Mouse (Mus musculus): ENCODE measurements around the gene Hmcn2. TPM values are rescaled to one million over a fixed set of nuclear protein-coding genes. Genes with fewer than 3 reads are reported as not detected.

Gene Hmcn2
- polyA plus RNA-seq, 1 experiment from 2014 or later: 0.22 TPM

DNA sequence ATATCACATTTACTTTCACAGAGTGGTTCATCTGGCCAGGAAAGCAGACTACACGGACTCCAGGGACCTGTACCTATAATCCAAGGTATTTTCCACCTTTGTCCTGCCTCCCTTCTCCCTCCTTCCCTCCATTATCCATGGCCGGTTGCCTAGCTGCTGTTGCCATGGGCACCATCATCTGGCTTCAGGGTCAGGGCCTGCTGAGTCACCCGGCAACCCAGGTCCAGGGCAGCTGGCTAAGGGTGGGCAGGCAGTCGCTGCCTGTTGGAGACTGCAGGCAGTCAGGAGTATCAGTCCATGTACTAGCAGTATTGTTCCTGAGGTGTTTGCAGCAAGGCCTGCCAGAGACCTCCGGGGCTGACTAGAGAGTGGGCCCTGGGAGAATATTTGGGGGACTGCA is 160.5 kb downstream of the Hmcn2 start:
- Histone ChIP-seq H3K9me3 (replicated peaks) (no peaks in the 10 kb centered on the region), H3K4me2 (no peak overlapping the region), H3K36me3 (no peaks in the 10 kb centered on the region), H3K4me3 (replicated peaks) (no peak overlapping the region), H3K9ac (no peak overlapping the region), H3K4me1 (peaks cover 21% of the 10 kb centered on the region), H3K27ac (no peak overlapping the region), H3K27me3 (peaks cover 20% of the 10 kb centered on the region)
- no peak for ATAC-seq (replicated peaks; ENCODE audit: low FRiP score)
- 76% methylated on average over 5 of the region's 5 CpGs for WGBS

DNA sequence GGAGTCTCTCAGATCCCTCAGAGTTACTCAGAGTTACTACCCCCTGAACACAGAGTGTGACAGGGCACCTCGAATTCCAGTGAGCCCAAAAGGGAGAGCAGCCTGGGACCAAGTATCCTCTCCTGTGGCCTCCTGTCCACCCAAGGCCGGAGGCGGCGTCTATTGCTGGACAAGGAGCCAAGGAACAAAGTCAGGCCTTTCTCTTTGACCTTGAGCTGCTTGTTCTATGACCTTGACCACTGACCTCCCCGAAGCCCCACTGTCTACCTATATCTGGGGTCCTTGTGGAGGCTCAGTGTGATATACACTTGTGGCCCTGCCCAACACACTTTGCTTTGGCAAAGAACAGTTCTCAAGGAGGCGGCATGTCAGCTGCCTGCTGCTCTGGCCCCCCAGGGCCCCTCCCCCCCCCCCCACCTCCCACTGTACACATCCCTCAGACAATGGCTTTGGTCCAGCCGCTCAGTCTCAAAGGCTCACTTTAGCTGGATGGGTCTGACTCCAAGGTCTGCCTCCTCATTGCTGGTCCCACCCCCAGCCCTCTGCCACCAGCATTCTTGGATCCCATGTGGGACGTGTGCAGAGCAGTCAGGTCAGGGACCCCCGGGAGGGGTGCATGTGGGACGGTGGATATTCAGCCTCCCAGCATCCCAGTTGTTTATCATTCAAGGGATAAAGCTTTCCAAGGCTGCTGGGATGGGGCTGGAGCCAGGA is 162.0 kb downstream of the Hmcn2 start:
- 59% methylated on average over 10 of the region's 10 CpGs for WGBS
- ATAC-seq (replicated peaks; ENCODE audit: low FRiP score): no peak
- H3K9ac ChIP-seq: no peak overlapping the region
- no peak overlapping the region for H3K4me3 ChIP-seq (replicated peaks)
- no peaks in the 10 kb centered on the region for H3K9me3 ChIP-seq (replicated peaks)
- H3K27ac ChIP-seq: no peak overlapping the region
- no peak overlapping the region for H3K4me2 ChIP-seq
- peaks cover 6% of the 10 kb centered on the region; the same call in 1 of the 2 replicates for H3K4me1 ChIP-seq
- H3K27me3 ChIP-seq: peaks cover 13% of the 10 kb centered on the region
- no peaks in the 10 kb centered on the region for H3K36me3 ChIP-seq

DNA sequence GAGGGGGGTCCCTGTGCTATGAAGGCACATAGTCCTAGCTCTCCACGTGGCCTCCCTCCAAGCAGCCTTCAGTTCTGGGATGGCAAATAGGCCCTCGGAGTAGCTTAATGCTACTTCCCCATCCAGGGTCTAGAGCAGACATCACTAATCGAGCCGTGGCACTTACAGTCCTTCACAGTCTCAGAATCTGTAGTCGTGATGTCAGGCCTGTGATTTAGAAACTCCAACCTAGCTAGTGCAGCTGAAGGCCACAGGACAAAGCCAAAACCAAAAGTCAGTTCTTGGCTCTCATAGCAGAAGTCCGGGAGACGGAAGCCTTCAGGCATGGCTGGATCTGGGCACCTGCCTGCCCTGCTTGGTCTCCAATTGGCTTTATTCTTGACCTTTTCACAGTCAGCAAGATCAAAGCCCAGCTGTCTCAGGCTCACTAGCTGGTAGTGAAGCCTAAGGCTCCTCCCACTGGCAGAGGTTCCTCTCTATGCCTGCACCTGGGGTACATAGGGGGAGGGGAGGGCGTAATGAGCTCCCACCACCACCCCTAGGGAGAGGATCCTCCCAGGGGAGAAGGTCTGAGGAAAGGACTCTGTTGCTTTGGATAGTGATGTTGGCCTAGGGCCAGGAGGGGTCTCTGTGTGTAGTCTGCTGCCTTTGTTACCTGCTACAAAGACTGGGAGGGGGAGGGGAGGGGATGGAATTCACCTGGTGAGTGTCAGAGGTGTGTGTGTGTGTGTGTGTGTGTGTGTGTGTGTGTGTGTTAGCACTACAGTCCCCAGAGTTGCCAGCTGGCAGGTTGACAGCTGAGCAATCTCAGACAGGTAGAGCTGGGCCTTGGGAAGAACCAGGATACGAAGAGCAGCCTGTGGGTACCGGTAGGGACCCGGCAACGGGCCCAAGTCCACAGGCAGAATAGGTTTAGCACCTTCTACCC is 163.3 kb downstream of the Hmcn2 start:
- peaks cover 14% of the 10 kb centered on the region for H3K27me3 ChIP-seq
- H3K4me1 ChIP-seq: no peaks in the 10 kb centered on the region
- H3K4me2 ChIP-seq: no peak overlapping the region
- no peak for ATAC-seq (replicated peaks; ENCODE audit: low FRiP score)
- no peaks in the 10 kb centered on the region for H3K9me3 ChIP-seq (replicated peaks)
- no peaks in the 10 kb centered on the region for H3K36me3 ChIP-seq
- WGBS: 80% methylated on average over 12 of the region's 12 CpGs
- H3K9ac ChIP-seq: no peak overlapping the region
- no peak overlapping the region for H3K27ac ChIP-seq
- no peak overlapping the region for H3K4me3 ChIP-seq (replicated peaks)

DNA sequence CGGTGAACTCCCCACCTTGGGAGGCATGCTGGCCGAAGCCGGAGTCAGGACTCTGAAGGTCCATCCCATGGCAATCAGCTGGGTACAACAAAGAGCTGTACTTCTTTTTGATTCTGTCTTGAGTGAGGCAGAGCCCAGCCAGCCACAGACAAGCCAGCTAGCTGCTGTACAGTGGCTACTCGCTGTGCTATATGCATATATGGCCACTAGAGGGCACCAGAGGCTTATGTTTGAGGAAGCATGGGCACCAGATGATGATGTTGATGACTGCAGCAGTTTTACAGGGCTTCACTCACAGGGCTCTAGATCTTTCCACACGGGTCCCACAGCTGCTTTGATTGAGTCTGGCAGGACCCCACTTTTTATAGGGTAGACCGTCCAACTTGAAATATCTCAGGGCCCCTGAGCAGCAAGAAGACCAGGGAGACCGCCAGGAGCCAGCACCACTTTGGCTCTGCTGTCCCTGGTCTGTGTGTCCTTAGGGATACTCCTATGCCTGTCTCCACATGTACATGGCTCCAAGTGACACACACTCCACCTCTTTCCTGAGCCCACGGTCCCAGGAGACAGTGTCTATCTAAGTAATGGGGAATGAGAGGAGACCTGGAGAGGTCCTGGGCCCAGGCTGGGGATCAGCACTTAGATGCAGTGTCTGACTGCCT is 168.8 kb downstream of the Hmcn2 start:
- peaks cover 34% of the 10 kb centered on the region for H3K27me3 ChIP-seq
- no peak overlapping the region for H3K27ac ChIP-seq
- no peaks in the 10 kb centered on the region for H3K4me1 ChIP-seq
- no peaks in the 10 kb centered on the region for H3K9me3 ChIP-seq (replicated peaks)
- no peak overlapping the region for H3K4me3 ChIP-seq (replicated peaks)
- no peaks in the 10 kb centered on the region for H3K36me3 ChIP-seq
- 29% methylated on average over 8 of the region's 8 CpGs for WGBS
- ATAC-seq (replicated peaks; ENCODE audit: low FRiP score): peak; percentile 57
- no peak overlapping the region for H3K9ac ChIP-seq
- H3K4me2 ChIP-seq: 0 out of 2 replicates have a peak overlapping the region, but pooled peaks have one; percentile 14

DNA sequence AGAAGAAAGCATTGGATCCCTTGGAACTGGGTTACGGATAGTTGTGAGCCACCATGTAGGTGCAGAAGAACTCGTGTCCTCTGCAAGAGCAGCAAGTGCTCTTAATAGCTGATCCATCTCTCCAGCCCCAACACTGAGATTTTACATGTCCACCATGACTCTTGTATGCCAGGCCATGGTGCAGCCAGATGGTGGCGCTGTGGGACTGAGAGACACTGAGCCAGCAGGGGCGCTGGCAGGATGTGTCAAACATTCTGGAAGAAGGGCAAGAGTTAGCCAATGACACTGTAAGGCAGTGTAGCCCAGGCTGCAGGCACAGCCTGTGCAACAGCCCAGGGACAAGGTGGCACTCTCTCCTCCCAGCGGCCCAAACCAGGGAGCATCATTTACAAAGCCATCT is 170.0 kb downstream of the Hmcn2 start:
- H3K36me3 ChIP-seq: no peaks in the 10 kb centered on the region
- H3K4me2 ChIP-seq: no peak overlapping the region
- H3K27me3 ChIP-seq: peaks cover 35% of the 10 kb centered on the region
- 21% methylated on average over 5 of the region's 5 CpGs for WGBS
- H3K9ac ChIP-seq: no peak overlapping the region
- H3K27ac ChIP-seq: no peak overlapping the region
- no peak for ATAC-seq (replicated peaks; ENCODE audit: low FRiP score)
- no peaks in the 10 kb centered on the region for H3K9me3 ChIP-seq (replicated peaks)
- no peaks in the 10 kb centered on the region for H3K4me1 ChIP-seq
- no peak overlapping the region for H3K4me3 ChIP-seq (replicated peaks)

DNA sequence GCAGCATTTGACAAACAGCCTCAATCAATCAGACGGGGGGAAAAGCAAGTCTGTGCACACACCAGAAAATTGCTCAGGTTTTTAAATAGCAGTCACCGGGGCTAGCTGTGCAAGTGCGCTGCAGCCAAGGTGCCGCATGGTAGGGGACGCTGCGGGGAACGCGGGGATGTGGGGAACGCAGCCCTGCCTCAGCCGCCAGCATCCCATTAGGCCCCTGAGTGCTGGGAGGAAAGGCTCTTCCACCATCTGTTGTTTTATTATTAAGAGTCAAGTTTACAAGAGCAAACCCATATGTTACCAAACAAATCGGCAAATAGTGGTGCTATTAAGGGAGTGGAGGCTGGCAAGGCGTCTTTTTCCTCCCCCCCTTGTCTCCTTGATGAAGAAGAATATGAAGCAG is 175.0 kb downstream of the Hmcn2 start:
- Histone ChIP-seq H3K9ac (no peak overlapping the region), H3K36me3 (no peaks in the 10 kb centered on the region), H3K4me3 (replicated peaks) (no peak overlapping the region), H3K27ac (no peak overlapping the region), H3K4me1 (peaks cover 15% of the 10 kb centered on the region), H3K27me3 (0 out of 2 replicates have a peak, but pooled peaks cover 7% of the 10 kb centered on the region), H3K4me2 (no peak overlapping the region), H3K9me3 (replicated peaks) (no peaks in the 10 kb centered on the region; the same call in 1 of the 2 replicates)
- no peak for ATAC-seq (replicated peaks; ENCODE audit: low FRiP score)
- WGBS: 25% methylated on average over 12 of the region's 12 CpGs

DNA sequence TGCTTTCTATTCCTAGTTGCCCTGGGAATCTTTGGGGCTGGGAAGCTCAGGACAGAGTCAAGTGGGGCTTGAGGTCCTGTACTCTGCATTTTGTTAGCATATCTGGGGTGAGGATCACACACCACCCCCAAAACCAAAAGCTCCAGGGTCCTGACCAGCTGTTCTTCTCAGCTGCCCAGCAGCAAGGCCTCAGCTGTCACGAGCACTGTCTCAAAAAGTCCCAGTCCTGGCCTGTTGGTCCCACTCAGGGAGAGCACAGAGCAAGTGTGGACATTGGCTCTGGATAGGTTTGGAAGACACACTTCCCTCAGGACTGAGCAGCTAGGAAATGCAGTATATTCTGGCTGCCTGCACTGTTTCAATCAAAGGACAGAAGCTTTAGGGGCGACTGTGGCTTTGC is 176.3 kb downstream of the Hmcn2 start:
- H3K9me3 ChIP-seq (replicated peaks): no peaks in the 10 kb centered on the region; the same call in 1 of the 2 replicates
- WGBS: 86% methylated on average over 2 of the region's 2 CpGs
- ATAC-seq (replicated peaks; ENCODE audit: low FRiP score): no peak
- no peak overlapping the region for H3K27ac ChIP-seq
- no peaks in the 10 kb centered on the region for H3K36me3 ChIP-seq
- H3K9ac ChIP-seq: no peak overlapping the region
- H3K4me1 ChIP-seq: peaks cover 28% of the 10 kb centered on the region
- 0 out of 2 replicates have a peak, but pooled peaks cover 7% of the 10 kb centered on the region for H3K27me3 ChIP-seq
- H3K4me3 ChIP-seq (replicated peaks): no peak overlapping the region
- no peak overlapping the region for H3K4me2 ChIP-seq

DNA sequence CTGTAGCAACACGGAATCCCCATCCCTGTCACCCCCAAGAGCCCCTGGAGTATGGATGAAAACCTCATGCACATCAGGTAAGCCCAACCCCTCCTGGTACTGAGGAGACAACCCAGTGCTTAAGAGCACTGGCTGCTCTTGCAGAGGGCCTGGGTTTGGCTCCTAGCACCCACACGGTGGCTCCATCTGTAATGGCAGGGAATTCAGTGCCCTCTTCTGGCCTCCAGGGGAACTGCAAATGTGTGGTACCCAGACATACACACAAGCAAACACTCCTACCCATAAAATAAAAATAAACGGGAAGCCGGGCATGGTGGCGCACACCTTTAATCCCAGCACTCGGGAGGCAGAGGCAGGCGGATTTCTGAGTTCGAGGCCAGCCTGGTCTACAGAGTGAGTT is 178.1 kb downstream of the Hmcn2 start:
- H3K4me2 ChIP-seq: no peak overlapping the region
- no peak for ATAC-seq (replicated peaks; ENCODE audit: low FRiP score)
- peaks cover 45% of the 10 kb centered on the region for H3K4me1 ChIP-seq
- no peak overlapping the region for H3K4me3 ChIP-seq (replicated peaks)
- WGBS: 93% methylated on average over 8 of the region's 8 CpGs
- 0 out of 2 replicates have a peak, but pooled peaks cover 7% of the 10 kb centered on the region for H3K27me3 ChIP-seq
- H3K9ac ChIP-seq: no peak overlapping the region
- H3K9me3 ChIP-seq (replicated peaks): no peaks in the 10 kb centered on the region; the same call in 1 of the 2 replicates
- no peaks in the 10 kb centered on the region for H3K36me3 ChIP-seq
- H3K27ac ChIP-seq: no peak overlapping the region

DNA sequence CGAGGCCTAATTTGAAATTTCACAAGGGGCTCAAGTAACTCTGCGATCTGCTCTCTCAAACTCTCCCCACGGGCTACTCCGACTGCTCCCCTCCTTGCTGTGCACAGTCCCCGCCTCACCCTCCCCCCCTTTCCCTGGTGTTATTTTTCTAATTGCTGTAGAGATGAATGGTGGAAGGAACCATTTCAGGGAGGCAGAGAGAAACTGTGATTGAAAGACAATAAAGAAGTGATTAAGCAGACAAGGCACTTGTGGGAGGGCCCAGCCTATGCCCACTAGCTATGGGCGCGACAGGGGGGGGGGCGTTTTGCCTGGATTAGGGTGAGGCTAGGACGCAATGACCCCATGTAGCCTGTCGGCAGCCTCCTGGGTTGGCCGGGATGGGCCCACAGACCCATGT is 179.0 kb downstream of the Hmcn2 start:
- Histone ChIP-seq H3K4me1 (peaks cover 53% of the 10 kb centered on the region), H3K27ac (no peak overlapping the region), H3K27me3 (0 out of 2 replicates have a peak, but pooled peaks cover 1% of the 10 kb centered on the region), H3K9me3 (replicated peaks) (no peaks in the 10 kb centered on the region; the same call in 1 of the 2 replicates), H3K4me3 (replicated peaks) (no peak overlapping the region), H3K9ac (no peak overlapping the region), H3K4me2 (no peak overlapping the region), H3K36me3 (no peaks in the 10 kb centered on the region)
- ATAC-seq (replicated peaks; ENCODE audit: low FRiP score): no peak; the same call in 1 of the 2 replicates
- WGBS: 33% methylated on average over 11 of the region's 11 CpGs

DNA sequence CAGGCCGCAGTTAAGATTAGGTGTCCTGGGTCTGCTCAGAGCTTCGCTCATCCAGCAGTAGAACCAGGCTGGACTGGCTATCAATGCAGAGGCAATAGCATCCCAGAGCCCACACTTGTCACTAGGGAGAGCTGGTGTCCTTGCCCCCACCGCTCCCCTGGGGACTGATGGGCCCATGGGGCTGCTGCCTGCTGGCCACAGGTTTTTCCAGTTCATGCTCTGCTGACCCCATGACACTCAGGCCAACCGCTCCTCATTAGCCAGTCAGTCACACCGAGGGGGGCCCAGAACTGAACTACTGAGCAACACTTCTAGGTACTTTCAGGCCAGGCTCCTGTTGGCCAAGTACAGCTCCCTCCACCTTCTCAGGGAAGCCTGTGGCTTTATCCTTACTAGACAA is 180.1 kb downstream of the Hmcn2 start:
- ATAC-seq (replicated peaks; ENCODE audit: low FRiP score): no peak
- 58% methylated on average over 5 of the region's 5 CpGs for WGBS
- H3K9me3 ChIP-seq (replicated peaks): no peaks in the 10 kb centered on the region; the same call in 1 of the 2 replicates
- peaks cover 10% of the 10 kb centered on the region; the same call in 1 of the 2 replicates for H3K27me3 ChIP-seq
- no peaks in the 10 kb centered on the region for H3K36me3 ChIP-seq
- peaks cover 64% of the 10 kb centered on the region for H3K4me1 ChIP-seq
- H3K9ac ChIP-seq: no peak overlapping the region
- no peak overlapping the region for H3K4me3 ChIP-seq (replicated peaks)
- H3K4me2 ChIP-seq: no peak overlapping the region
- no peak overlapping the region for H3K27ac ChIP-seq

DNA sequence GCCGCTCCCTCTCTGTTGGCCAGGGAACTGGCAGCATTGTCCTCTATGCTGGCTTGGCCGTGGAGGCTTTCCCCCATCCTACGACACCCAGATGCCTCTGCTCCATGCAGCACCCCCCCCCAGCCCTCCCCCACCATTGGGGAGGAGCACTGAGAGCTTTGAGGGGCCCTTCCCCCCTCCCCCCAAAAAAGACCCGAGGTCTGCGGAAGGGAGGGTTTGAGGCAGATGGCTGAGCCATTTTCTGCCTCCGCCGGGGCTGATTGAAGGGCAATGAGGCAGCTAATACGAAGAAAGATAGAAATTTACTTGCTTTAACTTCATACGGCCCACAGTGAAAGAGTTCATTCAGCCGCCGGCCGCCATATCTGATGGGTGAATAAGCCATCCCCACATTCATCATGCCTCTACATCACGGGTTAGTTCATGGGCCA is 180.8 kb downstream of the Hmcn2 start:
- Histone ChIP-seq H3K9me3 (replicated peaks) (no peaks in the 10 kb centered on the region; the same call in 1 of the 2 replicates), H3K4me3 (replicated peaks) (no peak overlapping the region), H3K36me3 (no peaks in the 10 kb centered on the region), H3K4me1 (peaks cover 71% of the 10 kb centered on the region), H3K9ac (no peak overlapping the region), H3K4me2 (0 out of 2 replicates have a peak overlapping the region, but pooled peaks have one; percentile 7), H3K27me3 (peaks cover 10% of the 10 kb centered on the region; the same call in 1 of the 2 replicates), H3K27ac (no peak overlapping the region)
- WGBS: 50% methylated on average over 13 of the region's 13 CpGs
- ATAC-seq (replicated peaks; ENCODE audit: low FRiP score): no peak

All from kidney, embryonic 15.5 days (tissue).